Mouse (Mus musculus): ENCODE results near the gene Pan3.

The Pan3 gene

GRCm38 (mm10) chr5:147430936-147431839, 1.2 kb downstream of the Pan3 start:
- DNase-seq: peak; percentile 73 to 91

GRCm38 (mm10) chr5:147432927-147433326, 3.0 kb downstream of the Pan3 start:
- DNase-seq: no peak

- peak; percentile 86 to 88 for DNase-seq
Measured at GRCm38 (mm10) chr5:147435224-147435623, 5.3 kb downstream of the Pan3 start.

- DNase-seq: peak; percentile 44 to 71
Measured at GRCm38 (mm10) chr5:147435751-147436150, 5.8 kb downstream of the Pan3 start.

GRCm38 (mm10) chr5:147436491-147436890, 6.5 kb downstream of the Pan3 start:
- no peak for DNase-seq

GRCm38 (mm10) chr5:147440996-147441507, 11.1 kb downstream of the Pan3 start:
- no peak for DNase-seq

- DNase-seq: no peak
Measured at GRCm38 (mm10) chr5:147441979-147442378, 12.0 kb downstream of the Pan3 start.

GRCm38 (mm10) chr5:147442741-147443140, 12.8 kb downstream of the Pan3 start:
- no peak for DNase-seq

- no peak for DNase-seq
Measured at GRCm38 (mm10) chr5:147444298-147444697, 14.3 kb downstream of the Pan3 start.

- no peak for DNase-seq
Measured at GRCm38 (mm10) chr5:147444757-147445156, 14.8 kb downstream of the Pan3 start.

GRCm38 (mm10) chr5:147445252-147445651, 15.3 kb downstream of the Pan3 start:
- no peak for DNase-seq

- DNase-seq: peak; percentile 30 to 48
Measured at GRCm38 (mm10) chr5:147448526-147448925, 18.6 kb downstream of the Pan3 start.

- DNase-seq: peak; percentile 25 to 46
Measured at GRCm38 (mm10) chr5:147448933-147449332, 19.0 kb downstream of the Pan3 start.

GRCm38 (mm10) chr5:147456491-147456890, 26.5 kb downstream of the Pan3 start:
- peak; percentile 73 to 81 for DNase-seq

- peak in 1 of 2 experiments; percentile 58 for DNase-seq
Measured at GRCm38 (mm10) chr5:147459821-147460567, 30.0 kb downstream of the Pan3 start.

GRCm38 (mm10) chr5:147463251-147463650, 33.3 kb downstream of the Pan3 start:
- no peak for DNase-seq

GRCm38 (mm10) chr5:147466361-147466760, 36.4 kb downstream of the Pan3 start:
- no peak for DNase-seq

GRCm38 (mm10) chr5:147471163-147471562, 41.2 kb downstream of the Pan3 start:
- DNase-seq: no peak

GRCm38 (mm10) chr5:147473071-147473470, 43.1 kb downstream of the Pan3 start:
- no peak for DNase-seq

GRCm38 (mm10) chr5:147473856-147474255, 43.9 kb downstream of the Pan3 start:
- DNase-seq: no peak

GRCm38 (mm10) chr5:147476109-147476508, 46.1 kb downstream of the Pan3 start:
- DNase-seq: no peak

GRCm38 (mm10) chr5:147477106-147477505, 47.1 kb downstream of the Pan3 start:
- no peak for DNase-seq

GRCm38 (mm10) chr5:147479341-147479740, 49.4 kb downstream of the Pan3 start:
- no peak for DNase-seq

GRCm38 (mm10) chr5:147484142-147484541, 54.2 kb downstream of the Pan3 start:
- DNase-seq: peak; percentile 51 to 71

Measured in kidney, postnatal 25 days (tissue).